Mouse (Mus musculus) layer of hippocampus, adult 8-10 months (tissue): Measurements from ENCODE around the gene Ube2v1. TPM values are rescaled to one million over a fixed set of nuclear protein-coding genes. Genes with fewer than 3 reads are reported as not detected.
"Not testable (repeated sequence)": the region's sequence is repeated elsewhere in the genome, so short reads cannot be mapped to it uniquely, and the experiment has no call there.

Experiments used
- DNase-seq, 2 experiments: peaks; one replicate each; pipeline ENCODE4 v3.0.0; 2022; ENCODE audit warnings: low spot score in 2 of 2
- total RNA-seq, 4 experiments: library from RNA; stranded (reverse); gene quantifications; 2 replicates each; pipeline ENCODE4 v1.2.4; 2022

Gene Ube2v1
- total RNA-seq, 4 experiments from 2014 or later: 196 to 224 (median 216) TPM

DNA sequence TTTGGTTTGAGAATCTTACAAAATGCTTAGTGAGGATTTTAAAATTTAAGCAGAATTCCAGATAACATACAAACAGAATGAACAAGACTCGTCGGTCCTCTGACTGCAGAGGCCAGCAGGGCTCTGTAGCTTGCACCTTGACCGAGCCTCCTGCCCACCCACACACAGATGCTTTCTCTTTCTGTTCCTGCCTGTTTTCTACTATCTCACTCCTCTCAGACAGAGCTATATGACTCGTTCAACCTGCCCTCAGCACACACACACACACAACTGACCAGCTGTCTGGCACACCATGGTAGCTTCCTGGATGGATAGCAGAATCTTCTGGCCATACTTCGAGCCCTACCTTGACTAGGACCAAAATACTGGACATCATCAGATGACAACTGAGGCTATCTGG, 8.9 kb downstream of the Ube2v1 start:
- DNase-seq: no peak

DNA sequence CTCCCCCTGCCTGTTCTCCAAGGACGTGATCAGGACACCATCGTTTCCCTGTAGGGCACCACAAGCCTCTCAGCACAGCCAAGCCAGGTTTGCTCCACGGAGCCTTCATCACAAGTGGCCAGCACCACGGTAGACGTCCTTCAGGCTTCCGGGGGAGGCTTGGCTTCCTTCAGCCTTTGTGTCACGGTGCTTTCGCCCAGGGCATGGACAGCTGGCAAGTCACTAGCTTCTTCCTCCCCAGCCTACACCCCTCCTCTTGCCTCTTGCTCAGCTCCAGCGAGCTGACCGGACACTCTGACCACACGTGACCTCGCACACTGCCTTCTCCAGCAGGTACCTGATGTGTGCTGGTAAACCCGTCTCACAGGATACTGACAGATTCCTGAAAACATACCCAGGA, 9.5 kb downstream of the Ube2v1 start:
- no peak for DNase-seq

DNA sequence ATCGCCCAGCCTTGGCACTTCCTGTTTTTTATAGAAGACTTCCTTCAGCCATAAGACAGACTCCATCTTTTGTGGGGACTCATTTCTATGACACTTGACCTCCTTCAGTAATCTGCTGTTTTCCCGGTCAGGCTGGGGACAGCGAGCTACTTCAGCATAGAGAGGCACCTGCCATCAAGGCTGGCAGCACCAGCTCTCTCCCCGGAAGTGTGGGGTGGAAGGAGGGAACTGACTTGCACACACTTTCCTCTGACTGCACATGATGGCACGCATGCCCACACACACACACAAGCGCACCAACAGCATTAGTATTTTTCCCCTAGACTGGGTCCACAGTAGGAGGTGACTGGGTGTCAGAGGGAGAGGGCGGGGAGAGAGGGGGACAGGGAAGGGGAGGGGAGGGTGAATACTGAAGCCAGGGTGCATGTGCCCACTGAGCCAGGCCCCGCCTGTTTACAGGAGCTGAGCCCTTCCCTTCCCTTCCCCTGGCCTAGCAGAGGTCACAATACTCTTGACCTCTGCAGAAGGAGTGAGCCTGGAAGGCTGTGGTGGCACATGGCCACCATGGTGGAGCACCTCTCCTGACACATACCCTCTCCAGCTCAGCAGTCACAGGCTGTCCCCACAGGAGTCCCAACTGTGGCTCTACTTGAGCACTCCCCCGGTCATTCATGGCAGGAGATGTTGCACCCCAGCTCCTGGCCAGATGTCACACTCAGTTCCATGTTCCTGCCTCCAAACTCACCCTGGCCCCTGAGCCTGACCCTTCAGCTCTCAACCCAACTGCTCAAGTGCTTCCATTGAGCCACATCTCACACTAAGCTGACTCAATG, 10.4 kb downstream of the Ube2v1 start:
- DNase-seq: no peak

DNA sequence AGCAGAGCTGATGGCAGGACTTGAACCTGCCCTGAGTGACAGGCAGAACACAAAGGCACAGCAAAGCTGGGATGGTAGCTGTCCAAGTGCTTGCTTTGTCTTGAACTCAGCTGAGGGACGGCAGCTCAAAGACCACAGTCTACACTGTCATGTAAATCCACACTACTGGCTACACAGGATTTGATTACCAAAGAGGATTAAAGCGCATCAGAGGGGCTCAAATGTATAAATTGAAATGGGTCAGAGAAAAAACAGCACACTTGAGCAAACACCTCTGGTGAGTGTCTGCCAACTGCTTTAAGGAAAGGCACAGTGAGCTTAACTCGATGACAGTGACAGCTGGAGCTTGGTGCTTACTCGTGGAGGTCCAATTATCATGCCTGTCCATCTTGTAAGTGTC, 14.4 kb downstream of the Ube2v1 start:
- DNase-seq: no peak

DNA sequence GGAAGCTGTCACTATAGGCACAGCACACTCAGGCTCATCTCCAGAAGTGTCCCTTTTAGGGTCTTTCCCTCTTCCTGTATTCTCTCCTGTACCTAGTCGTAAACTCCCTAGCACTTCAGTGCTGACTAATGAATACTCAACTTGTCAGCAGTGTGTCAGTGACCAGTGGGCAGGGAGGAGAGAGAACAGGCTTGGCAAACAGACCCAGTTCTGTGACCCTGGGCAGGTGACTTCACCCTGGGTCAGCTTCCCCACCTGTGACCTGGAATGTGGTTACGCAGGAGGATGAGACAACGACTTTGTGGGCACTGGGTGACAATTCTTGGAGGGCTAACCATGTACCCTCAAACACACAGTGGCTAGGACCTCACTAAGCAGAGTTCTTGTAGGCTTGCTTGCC, 14.9 kb downstream of the Ube2v1 start:
- DNase-seq: no peak

DNA sequence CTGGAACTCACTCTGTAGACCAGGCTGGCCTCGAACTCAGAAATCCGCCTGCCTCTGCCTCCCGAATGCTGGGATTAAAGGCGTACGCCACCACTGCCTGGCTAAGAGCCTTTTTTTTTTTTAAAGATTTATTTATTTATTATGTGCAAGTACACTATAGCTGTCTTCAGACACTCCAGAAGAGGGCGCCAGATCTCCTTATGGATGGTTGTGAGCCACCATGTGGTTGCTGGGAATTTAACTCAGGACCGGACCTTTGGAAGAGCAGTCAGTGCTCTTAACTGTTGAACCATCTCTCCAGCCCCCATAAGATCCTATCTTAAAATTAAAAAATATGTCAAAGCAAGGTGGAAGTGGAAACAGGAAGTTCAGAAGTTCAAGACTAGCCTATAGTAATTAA, 18.6 kb downstream of the Ube2v1 start:
- DNase-seq: not testable (repeated sequence)

DNA sequence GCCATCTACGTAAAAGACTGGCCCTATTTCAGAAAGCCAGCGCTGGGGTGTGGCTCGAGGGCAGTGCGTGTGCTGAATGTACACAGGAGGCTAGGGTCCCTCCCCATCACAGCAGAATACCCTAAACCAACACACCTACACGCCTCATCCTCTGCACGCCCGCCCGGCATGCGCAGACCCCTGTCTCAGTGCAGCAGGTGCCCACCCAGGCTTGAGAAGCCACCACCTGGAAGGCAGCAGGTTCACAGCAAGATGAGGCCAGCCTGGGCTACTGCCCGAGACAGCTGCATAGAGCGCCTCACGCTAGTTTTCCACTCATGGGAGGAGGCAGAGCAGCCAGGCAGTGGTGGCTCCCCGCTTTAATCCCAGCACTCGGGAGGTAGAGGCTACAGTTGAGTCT, 19.8 kb downstream of the Ube2v1 start:
- DNase-seq: no peak

DNA sequence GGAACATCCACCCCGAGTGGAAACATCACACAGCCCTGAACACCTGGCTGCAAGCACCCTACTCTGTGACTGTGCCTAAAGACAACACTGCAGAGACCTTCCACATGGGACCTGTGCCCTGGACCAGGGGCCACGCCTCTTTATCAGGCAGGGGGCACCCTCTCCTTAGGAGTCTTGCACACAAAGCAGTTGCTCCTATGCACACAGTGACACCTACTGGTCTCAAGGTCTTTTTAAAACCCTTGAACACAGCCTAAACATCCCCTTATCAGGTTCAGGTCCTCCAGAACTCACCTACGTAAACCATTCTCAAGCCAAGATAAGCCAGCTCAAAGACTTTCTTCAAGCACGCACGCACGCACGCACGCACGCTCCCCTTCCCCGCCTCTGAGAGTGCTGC, 20.6 kb downstream of the Ube2v1 start:
- no peak for DNase-seq

DNA sequence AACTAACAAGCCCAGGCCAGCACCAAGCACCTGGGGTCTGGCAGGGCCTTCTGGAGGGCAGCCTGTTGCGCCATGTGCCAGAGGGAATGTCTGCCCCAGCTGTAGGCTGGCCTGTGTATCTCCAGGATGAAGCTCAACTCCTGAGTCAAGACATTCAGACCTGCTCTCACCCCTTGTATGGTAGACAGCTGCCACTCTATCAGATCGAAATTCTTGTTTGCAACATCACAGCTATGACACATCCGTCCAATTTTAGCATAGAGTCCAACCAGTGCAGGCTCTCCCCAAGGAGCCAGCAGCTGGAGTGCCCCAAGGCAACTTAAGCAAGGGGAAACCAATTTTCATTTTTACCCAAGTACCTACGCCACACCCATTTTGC, 25.2 kb downstream of the Ube2v1 start:
- DNase-seq: no peak

DNA sequence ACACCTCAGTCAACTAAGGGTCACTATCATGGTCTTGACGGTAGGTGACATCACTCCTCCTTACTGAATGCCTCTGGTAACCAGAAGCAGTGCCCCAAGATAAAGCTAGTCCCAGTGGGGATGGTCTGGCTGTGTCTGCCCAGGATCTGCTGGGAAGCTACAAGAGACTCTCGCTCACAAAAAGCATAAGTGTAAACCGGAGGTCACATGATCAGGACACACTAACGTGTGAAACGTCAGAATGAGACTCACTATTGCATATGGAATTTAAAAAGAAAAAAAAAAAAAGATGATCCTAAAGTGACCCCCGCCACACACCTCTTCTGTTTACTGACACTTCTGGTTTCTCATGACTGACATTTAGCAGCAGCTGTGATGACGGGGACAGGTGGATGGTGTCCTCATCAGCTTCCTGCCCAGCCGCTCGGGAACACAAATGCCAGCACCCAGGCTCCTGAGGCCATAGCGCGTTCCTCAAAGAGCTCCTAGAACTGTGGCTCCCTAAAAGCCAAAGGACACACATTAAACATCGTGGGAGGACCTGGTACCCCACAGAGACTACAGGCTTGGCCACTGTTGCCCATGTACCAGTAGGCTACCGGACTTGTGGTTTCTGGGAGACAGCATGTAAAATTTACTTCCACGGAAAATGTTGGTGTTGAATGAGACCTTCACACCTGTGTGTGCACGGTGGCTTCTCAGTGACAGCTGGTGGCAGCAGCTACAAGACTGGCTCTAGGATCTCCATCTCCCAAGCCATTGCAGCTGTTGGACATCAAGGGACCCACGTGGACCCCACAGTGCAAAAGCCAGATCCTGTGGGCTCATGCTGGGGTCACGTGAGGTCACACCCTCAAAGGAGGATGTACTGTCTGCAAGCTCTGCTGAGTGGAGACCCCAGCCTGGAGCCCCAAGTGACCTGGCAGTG, 25.8 kb downstream of the Ube2v1 start:
- no peak for DNase-seq

DNA sequence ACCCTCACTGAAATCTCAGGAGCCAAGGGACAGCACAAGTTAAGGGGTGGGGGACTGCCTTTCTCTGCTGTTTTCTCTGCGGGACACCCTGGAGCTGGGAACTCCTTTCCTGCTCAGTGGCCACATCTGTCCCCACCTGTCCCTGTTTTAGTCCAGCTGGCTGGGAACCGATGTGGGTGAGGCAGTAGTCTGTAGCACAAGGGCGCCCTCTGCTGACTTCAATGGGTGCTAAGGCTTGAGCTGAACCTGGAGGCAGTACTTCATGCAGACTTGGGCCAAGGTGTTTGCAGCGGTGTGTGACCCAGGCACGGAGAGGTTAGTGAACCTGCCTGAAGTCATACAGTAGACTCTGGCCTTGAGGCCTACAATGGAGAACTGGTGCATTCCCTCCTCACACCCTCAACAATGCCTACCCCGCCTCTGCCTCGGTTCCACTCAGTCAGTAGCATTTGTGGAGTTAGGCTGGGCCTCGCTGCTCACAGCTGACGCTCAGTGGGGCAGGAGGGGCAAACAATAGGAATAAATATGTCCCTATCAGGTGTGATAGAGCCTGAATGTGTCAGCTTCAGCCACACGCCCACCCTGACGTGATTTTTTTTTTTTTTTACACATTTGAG, 26.6 kb downstream of the Ube2v1 start:
- DNase-seq: peak; percentile 75 to 88

DNA sequence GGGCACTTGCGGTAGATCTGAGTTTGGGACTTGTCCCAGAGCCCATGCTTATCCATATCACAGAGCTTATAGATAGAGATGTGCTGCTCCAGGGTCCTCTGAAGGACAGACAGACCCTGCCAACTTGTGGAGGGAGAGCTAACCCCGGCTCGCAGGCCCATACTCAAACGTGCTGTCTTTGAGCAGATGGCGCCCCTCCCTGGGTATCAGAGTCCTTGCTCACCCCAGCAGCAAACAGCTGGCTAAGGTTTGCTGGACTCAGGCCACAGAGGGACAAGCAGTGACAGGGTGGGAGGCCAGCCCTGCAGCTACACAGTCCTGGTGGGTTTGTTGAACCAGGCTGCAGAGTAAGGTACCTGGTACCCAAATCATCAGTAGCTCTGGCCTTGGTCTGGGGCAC, 28.9 kb downstream of the Ube2v1 start:
- no peak for DNase-seq

DNA sequence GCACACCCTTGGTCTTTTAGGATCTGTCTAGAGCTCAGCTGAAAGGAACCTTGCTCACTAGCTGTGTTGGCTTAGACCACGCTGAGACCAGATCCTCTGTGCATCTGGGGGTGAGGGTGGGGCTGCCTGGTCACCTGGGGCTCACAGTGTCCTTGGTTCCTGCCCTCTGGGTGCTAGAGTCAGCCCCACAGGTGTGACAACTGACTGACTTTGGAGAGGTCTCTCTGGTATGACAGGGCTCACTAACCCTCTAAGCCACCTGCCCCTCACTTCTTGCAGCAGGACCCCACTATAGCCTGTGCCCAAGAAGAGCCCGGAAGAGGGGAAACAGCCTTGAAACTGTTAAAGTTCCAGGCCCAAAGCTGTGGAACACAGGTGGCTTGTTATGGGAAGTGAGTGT, 29.5 kb downstream of the Ube2v1 start:
- no peak for DNase-seq

DNA sequence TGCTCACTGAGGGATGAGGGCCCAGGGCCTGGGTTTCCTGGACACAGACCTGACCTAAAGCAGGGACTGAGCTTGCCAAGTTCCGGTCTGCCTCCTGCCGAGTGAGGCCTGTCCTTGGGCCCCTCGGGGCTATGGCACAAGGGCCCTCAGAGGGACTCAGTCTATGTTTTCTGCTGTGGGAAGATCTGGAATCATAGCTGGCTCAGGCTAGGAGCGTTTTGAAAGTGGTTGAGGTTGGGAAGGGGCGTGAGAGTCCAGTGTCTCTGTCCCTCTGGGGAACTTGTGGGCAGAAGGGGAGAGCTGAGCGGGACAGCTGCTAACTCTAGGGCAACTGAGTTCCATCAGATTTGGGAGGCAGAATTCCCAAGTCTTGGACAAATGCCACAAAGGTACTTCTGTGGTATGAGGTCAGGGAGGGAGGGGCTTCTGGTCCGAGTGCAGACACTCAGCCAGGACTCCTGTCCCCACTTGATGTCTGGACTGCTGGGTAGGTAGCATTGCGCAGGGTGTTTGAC, 31.4 kb downstream of the Ube2v1 start:
- no peak for DNase-seq

DNA sequence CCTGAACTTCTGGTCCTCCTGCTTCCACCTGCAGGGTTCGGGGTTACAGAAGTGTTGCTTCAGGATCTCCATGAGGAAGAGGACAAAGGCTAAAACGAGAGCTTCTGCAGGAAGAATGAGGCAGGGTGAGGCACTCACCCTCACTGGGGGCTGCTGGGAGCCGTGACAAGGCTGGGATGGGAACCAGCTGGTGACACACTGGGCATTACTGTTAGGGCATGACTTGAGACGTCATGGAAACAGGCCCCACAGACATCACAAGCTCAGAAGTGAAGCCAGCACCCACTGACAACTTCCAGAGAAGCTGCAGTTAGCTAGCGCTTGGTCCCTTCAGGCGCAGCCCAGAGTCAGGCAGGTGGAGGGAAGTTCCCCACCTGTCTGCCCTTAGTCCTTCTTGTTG, 32.0 kb downstream of the Ube2v1 start:
- no peak for DNase-seq

DNA sequence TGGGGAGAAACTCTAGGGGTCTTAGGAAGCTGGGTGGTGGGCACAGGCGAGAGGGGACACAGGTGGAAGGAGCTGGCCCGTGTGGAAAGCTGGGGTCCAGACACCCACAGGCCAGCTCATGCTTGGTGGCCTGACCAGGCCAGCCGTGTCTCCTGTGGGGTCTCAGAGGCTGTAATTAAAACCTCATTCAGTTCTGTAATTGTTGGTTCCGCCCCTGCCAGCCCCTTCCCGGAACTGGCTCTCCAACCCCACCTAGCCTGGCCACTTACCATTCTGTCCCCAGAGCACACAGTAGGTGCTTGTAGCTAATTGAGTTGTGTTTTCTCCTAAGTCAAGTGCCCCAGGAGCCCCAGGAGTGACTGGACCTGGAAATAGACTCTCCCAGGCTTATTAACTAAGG, 32.7 kb downstream of the Ube2v1 start:
- no peak for DNase-seq

DNA sequence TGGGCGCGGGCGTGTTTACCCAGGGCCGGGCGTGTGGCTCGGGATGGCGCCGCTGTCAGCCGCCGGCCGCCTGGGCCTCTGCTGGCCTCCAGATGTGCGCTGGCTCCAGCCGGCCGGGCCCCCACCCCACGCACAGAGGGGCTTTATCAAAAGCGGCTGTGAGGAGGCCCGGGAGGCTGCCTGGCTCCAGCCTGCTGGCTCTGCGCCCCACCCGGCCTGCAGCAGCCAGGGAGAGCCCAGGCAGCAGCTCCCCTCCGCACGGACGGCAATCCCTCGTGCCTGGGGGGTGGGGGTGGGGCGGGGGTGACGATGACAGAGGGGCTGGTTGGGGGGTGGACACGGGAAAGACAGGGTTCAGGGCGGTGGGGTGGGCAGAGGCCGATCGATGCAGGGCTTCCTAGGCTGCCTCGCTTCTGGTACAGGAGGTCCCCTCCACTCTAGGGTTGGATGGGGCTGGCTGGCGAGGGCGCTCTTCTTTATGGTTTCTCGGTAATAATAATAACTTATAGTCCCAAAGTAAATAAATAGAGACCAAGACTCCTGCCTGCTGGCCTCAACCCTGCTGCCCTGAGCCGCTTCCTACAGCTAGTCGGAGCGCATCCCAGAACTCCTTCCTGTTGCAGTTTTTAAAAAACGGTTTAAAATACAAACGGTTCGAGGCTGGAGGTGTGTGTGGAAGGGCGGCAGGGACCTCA, 34.3 kb downstream of the Ube2v1 start:
- no peak for DNase-seq

DNA sequence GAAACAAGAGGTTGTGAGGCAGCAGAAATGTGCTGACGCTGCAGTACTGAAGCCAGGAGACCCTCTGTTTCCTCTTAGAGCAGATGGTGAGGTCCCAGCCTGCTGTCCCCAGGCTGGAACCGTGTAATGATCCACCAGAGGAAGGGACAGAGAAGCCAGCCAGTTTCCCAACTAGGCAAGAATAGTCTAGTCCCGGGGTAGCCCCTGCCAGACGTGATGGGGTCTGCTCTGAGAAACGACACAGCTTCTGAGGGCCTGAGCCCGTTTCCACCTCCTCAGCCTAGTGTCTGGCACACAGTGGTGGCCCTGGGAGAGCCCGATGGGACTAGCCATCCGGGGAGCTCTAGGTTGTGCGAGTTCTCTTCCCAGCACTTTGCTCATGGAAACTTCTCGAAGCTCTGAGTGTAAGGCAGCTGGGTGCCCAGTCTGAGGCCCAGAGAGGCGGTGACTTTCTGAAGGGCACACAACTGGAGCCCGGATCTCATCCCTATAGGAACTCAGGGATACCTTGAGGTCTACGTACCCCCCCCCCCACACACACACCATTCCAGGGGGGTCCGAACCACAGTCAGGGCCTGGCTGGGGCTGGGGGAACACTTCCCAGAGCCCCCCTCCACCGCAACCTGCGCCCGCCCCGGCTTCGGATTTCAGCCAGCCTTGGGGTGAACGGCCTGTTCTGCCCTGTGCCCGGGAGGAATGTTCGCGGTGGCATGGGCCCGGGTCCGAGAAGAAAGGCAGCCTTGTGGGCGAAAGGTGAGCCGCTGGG, 35.0 kb downstream of the Ube2v1 start:
- no peak for DNase-seq

DNA sequence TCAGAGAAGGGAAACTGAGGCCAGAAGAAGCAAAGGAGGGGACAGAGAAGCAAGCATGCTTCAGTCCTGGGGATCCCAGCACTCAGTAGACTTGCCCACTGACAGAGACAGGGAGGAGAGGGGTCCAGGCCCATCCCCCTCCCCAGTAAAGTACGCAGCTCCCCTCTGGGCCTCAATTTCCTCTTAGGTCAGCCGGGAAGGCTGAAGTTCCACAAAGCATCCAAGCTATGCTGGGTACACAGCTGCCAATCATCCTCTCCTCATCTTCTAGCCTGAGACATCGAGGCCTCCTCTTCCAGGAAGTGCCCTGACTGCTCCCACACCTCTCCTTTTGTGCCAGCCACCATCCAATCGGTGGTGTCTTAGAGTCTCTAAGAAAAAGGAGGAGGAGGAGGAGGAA, 35.6 kb downstream of the Ube2v1 start:
- DNase-seq: no peak

DNA sequence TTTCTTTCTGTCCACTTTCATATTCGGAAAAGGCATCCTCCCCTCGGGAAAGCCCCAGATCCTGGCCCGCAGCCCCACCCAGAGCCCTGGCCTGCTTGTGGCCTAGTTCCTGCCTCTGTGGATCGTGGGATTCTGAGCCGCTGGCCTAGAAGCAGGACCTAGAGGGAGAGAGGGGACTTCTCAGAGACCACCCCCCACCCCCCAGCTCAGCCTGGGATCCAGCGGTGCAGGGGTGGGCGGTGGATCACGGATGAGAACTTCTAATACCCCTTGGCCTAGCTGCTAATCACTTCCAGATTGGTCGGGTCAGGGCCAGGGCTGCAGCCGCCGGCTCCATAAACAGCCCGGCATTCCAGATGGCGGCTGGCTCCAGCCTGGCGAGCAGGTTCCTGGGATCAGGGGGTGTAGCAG, 36.1 kb downstream of the Ube2v1 start:
- DNase-seq: no peak
